Mouse (Mus musculus) liver, embryonic 14.5 days (tissue): ENCODE data around the gene Cyth1. TPM values are rescaled to one million over a fixed set of nuclear protein-coding genes. Genes with fewer than 3 reads are reported as not detected.

Experiments used
- ATAC-seq: fragments of 200-750 bp; cut with Nextera tagmentation; 2 replicates; pipeline ENCODE4 v1.8.0; 2017; ENCODE audit warnings: moderate number of reproducible peaks, mild to moderate bottlenecking, moderate library complexity; ENCODE audit not compliant: insufficient read depth
- DNase-seq, 3 experiments: peaks; one replicate each; pipeline ENCODE4 v3.0.0-alpha.2; 2012 to 2013; ENCODE audit warnings: low read depth in 3 of 3, low spot score in 3 of 3
- H3K27ac ChIP-seq: fragments of 300-500 bp; sonication (generic); 2 replicates; pipeline ENCODE4 v1.5.1; 2014; ENCODE audit warnings: moderate library complexity, mild to moderate bottlenecking, control low read depth, inconsistent platforms
- H3K27me3 ChIP-seq: fragments of 300-500 bp; sonication (generic); 2 replicates; pipeline ENCODE4 v1.6.1; 2014; ENCODE audit warnings: mild to moderate bottlenecking, low read length, moderate library complexity; ENCODE audit not compliant: control insufficient read depth, insufficient read depth
- H3K36me3 ChIP-seq: fragments of 300-500 bp; sonication (generic); replicated peaks from 2 replicates; pipeline ENCODE4 v1.6.1; 2014; ENCODE audit warnings: low read depth; ENCODE audit not compliant: control insufficient read depth, insufficient read depth
- H3K4me1 ChIP-seq, 2 experiments: fragments of 200-500 bp in 1 of 2; fragments of 300-500 bp in 1 of 2; sonication (generic) in 1 of 2; replicated peaks; 2 replicates each; pipeline ENCODE4 v1.6.1; 2012 to 2014; ENCODE audit warnings: antibody characterized with exemption in 1 of 2, inconsistent platforms in 1 of 2, low read length in 1 of 2; ENCODE audit not compliant: control insufficient read depth in 2 of 2, insufficient read depth in 2 of 2
- H3K4me2 ChIP-seq: fragments of 300-500 bp; sonication (generic); 2 replicates; pipeline ENCODE4 v1.6.1; 2014; ENCODE audit warnings: low read depth, mild to moderate bottlenecking, control low read depth, moderate library complexity
- H3K4me3 ChIP-seq, 2 experiments: fragments of 200-500 bp in 1 of 2; fragments of 300-500 bp in 1 of 2; sonication (generic) in 1 of 2; 2 replicates each; pipeline ENCODE4 v1.5.1; 2012 to 2014; ENCODE audit warnings: low read depth in 2 of 2, low read length in 2 of 2, mild to moderate bottlenecking in 2 of 2, control low read depth in 1 of 2, inconsistent platforms in 1 of 2, moderate library complexity in 1 of 2; ENCODE audit not compliant: insufficient read depth in 1 of 2
- H3K9ac ChIP-seq: fragments of 300-500 bp; sonication (generic); replicated peaks from 2 replicates; pipeline ENCODE4 v1.6.1; 2014; ENCODE audit warnings: mild to moderate bottlenecking, control low read depth, moderate library complexity
- H3K9me3 ChIP-seq: fragments of 300-500 bp; sonication (generic); 2 replicates; pipeline ENCODE4 v1.6.1; 2016; ENCODE audit warnings: low read length, mixed read lengths; ENCODE audit not compliant: control insufficient read depth
- CTCF ChIP-seq: IDR thresholded peaks from 2 replicates; pipeline ENCODE4 v1.5.1; 2016; ENCODE audit warnings: antibody characterized with exemption, low read depth, control low read depth
- EP300 ChIP-seq: IDR thresholded peaks from 2 replicates; pipeline ENCODE4 v1.6.1; 2016; ENCODE audit warnings: antibody characterized with exemption, low read depth
- WGBS: fragments of 180-500 bp; shearing (Covaris S2); extraction: QIAGEN DNeasy Blood & Tissue Kit; methylation state at CpG from one replicate; pipeline ENCODE4 v1.1.7; 2014; ENCODE audit not compliant: insufficient replicate concordance; 5-methylcytosine and 5-hydroxymethylcytosine counted together
- polyA plus RNA-seq, 2 experiments: library from polyadenylated mRNA; depleted of rRNA in 1 of 2; stranded (reverse) in 1 of 2; unstranded in 1 of 2; fragments of >200 nt; fragmentation: Nextera tagmentation in 1 of 2; extraction: Ambion mirVana in 1 of 2; gene quantifications; 2 replicates each; pipeline versions ENCODE4 v1.2.1 to v1.2.3; 2012 to 2014

The Cyth1 gene
- polyA plus RNA-seq, 2 experiments: 1.9 to 2.7 TPM

DNA sequence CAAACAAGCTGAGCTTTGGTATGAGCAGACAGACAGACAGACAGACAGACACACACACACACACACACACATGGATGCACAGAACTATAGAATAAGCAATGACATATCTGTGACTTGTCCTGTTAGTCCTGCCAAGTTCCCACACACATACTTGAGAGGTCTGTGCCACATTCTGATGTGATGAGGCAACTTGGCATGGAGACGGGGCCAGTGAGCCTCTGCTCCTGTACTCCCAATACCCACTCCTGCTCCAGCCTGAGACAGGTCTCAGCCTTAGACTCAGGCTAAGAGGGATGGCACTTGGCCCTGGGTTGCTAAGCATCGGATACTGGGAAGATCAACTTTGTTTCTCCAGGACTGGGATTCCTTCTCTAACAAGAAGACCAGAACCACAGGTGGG, 87.6 kb downstream of the Cyth1 start:
- H3K36me3 ChIP-seq: no peaks in the 10 kb centered on the region
- DNase-seq (no peak), ATAC-seq (no peak)
- H3K9me3 ChIP-seq: no peaks in the 10 kb centered on the region
- WGBS: 57% methylated on average over 2 of the region's 2 CpGs
- TF ChIP-seq EP300 (no peak), CTCF (no peak)
- H3K4me2 ChIP-seq: no peak overlapping the region
- no peaks in the 10 kb centered on the region for H3K27me3 ChIP-seq
- no peak overlapping the region for H3K4me3 ChIP-seq
- no peak overlapping the region for H3K27ac ChIP-seq
- no peak overlapping the region for H3K9ac ChIP-seq
- H3K4me1 ChIP-seq: 0 out of 4 replicates have a peak, but pooled peaks cover 0 to 4% of the 10 kb centered on the region in 2 experiments

DNA sequence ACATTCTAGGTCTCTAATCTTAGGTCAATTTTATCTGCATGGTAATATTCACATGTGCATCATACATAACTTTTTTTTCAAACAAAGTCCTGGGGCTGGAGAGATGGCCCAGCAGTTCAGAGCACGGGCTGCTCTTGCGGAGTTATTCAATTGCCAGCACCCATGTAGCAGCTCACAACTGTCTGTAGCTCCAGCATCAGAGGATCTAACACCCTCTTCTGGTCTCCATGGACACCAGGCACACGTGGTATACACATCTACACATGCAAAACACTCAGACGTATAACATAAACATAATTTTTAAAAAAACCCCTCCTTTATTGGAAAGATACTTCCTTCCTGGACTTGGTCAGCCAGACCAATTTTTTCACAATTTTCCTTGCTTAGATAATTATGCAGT, 89.6 kb downstream of the Cyth1 start:
- H3K36me3 ChIP-seq: no peaks in the 10 kb centered on the region
- no peak overlapping the region for H3K9ac ChIP-seq
- 54% methylated on average over 4 of the region's 4 CpGs for WGBS
- DNase-seq (no peak), ATAC-seq (no peak)
- TF ChIP-seq EP300 (no peak), CTCF (no peak)
- no peak overlapping the region for H3K4me3 ChIP-seq
- no peaks in the 10 kb centered on the region for H3K9me3 ChIP-seq
- H3K27ac ChIP-seq: no peak overlapping the region
- no peak overlapping the region for H3K4me2 ChIP-seq
- H3K4me1 ChIP-seq: 0 out of 4 replicates have a peak, but pooled peaks cover 0 to 4% of the 10 kb centered on the region in 2 experiments
- no peaks in the 10 kb centered on the region for H3K27me3 ChIP-seq

DNA sequence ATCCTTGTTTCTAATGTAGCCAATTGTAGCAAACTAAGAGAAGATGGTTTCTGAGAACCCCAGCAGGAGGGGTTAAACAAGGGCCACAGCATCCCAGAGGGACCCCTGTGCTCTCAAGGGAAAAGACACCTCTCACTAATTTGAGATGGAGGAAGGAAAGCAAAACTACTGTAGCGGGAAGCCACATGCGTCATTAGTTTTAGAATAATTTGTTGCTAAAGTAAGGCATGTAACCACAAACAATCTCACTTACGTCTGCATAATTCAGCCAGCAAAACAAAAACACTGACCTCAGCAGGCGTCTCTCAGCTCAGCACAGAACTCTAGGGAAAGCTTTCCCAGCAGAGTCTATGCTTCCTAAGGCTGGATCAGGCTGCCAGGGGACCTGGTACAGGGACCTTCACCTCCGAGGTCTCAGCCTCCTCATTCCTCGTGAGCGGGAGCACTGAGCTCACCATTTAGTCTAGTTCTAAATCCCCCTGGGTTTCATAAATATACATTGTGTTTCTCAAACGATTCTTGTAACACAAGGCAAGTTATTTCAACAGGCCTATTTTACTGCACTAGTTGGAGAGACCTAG, 91.8 kb downstream of the Cyth1 start:
- H3K36me3 ChIP-seq: no peaks in the 10 kb centered on the region
- H3K9ac ChIP-seq: no peak overlapping the region
- ATAC-seq: no peak
- no peaks in the 10 kb centered on the region; the same call in 1 of the 2 replicates for H3K9me3 ChIP-seq
- H3K4me3 ChIP-seq: no peak overlapping the region
- DNase-seq: no peak
- 0 out of 4 replicates have a peak, but pooled peaks cover 0 to 4% of the 10 kb centered on the region in 2 experiments for H3K4me1 ChIP-seq
- 63% methylated on average over 8 of the region's 8 CpGs for WGBS
- TF ChIP-seq EP300 (no peak), CTCF (no peak)
- no peaks in the 10 kb centered on the region for H3K27me3 ChIP-seq
- H3K4me2 ChIP-seq: no peak overlapping the region
- H3K27ac ChIP-seq: no peak overlapping the region

DNA sequence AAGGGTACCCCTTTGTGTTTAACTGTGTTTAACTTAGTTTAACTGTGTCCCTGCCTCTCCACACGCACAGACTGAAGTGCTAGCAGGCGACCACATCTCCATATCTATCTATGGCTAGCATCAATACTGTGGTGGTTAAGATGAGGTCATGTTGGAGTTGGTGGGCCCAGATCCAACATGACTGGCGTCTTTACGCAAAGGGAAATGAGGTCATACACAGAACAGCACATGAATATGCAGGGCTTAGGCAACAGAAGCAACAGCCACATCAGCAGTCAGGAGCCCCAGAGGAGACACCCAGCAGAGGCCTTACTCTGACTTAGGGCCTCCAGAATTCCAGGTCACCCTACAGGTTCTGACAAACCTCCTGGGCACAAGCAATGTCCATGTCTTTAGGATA, 95.4 kb downstream of the Cyth1 start:
- Histone ChIP-seq H3K27me3 (no peaks in the 10 kb centered on the region), H3K9ac (no peak overlapping the region), H3K27ac (no peak overlapping the region), H3K9me3 (no peaks in the 10 kb centered on the region; the same call in 1 of the 2 replicates), H3K4me2 (no peak overlapping the region), H3K4me1 (peaks cover 0 to 4% of the 10 kb centered on the region in 2 experiments; a peak in 2 of 4 replicates), H3K36me3 (no peaks in the 10 kb centered on the region), H3K4me3 (no peak overlapping the region)
- DNase-seq: peak in 1 of 3 experiments; percentile 19
- WGBS: 45% methylated on average over 4 of the region's 4 CpGs
- ATAC-seq: no peak
- TF ChIP-seq EP300 (no peak), CTCF (no peak)

DNA sequence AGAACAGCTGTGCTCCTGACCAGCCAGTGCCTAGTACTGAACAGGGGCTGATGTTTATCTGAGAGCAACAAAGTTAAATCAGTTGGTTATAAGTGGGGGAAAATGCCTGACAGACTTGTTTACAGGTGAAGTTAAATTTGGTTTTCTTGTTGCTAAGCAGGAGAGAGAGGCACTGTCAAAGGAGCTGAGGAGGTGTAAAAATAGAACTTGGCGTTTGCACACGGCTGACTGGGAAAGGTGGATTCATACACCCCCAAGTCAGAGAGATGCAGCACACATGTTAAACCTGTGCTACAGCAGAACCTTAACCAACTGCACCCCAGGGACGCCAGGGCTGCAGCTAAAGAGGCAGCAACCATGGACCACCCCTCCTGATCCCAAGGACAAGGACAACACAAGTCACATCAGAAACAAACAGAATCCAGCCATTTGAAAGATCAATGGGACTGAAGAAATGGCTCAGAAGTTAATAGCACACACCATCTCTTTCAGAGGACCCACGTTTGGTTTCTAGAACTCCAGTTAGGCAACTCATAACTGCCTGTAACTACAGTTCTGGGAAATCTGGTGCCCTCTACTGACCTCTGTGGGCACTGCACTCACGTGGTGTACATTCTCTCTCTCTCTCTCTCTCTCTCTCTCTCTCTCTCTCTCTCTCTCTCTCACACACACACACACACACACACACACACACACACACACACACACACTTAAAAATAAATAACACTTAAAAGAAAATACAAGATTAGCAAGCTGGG, 96.8 kb downstream of the Cyth1 start:
- WGBS: 74% methylated on average over 5 of the region's 5 CpGs
- no peak for DNase-seq
- no peak overlapping the region for H3K9ac ChIP-seq

More for the DNA sequence above, 96.8 kb downstream of the Cyth1 start:
- peaks cover 0 to 4% of the 10 kb centered on the region in 2 experiments; a peak in 2 of 4 replicates for H3K4me1 ChIP-seq
- no peak overlapping the region for H3K4me2 ChIP-seq
- no peaks in the 10 kb centered on the region; the same call in 1 of the 2 replicates for H3K9me3 ChIP-seq
- no peak for ATAC-seq
- H3K27me3 ChIP-seq: no peaks in the 10 kb centered on the region
- peak; percentile 28; the same call in 1 of the 2 replicates for TF ChIP-seq CTCF
- no peak for TF ChIP-seq EP300
- H3K4me3 ChIP-seq: no peak overlapping the region
- H3K36me3 ChIP-seq: no peaks in the 10 kb centered on the region
- H3K27ac ChIP-seq: no peak overlapping the region
